Mouse (Mus musculus) neural tube, embryonic 11.5 days (tissue): ENCODE measurements around the gene Psapl1. TPM values are rescaled to one million over a fixed set of nuclear protein-coding genes. Genes with fewer than 3 reads are reported as not detected.

Source experiments
- ATAC-seq: fragments of 200-750 bp; cut with Nextera tagmentation; 2 replicates; pipeline ENCODE4 v1.8.0; 2017; ENCODE audit warnings: moderate number of reproducible peaks, mild to moderate bottlenecking, moderate TSS enrichment, moderate library complexity; ENCODE audit not compliant: insufficient read depth, low FRiP score, low TSS enrichment
- DNase-seq: peaks from one replicate; pipeline ENCODE4 v3.0.0-alpha.2; 2015; ENCODE audit warnings: low spot score
- H3K27ac ChIP-seq: fragments of 300-500 bp; sonication (generic); 2 replicates; pipeline ENCODE4 v1.5.1; 2014; ENCODE audit warnings: low read depth, mild to moderate bottlenecking, low read length
- H3K27me3 ChIP-seq: fragments of 300-500 bp; sonication (generic); 2 replicates; pipeline ENCODE4 v1.6.1; 2014; ENCODE audit warnings: mild to moderate bottlenecking, low read length, mixed read lengths; ENCODE audit not compliant: control insufficient read depth, insufficient read depth
- H3K36me3 ChIP-seq: fragments of 300-500 bp; sonication (generic); 2 replicates; pipeline ENCODE4 v1.6.1; 2014; ENCODE audit warnings: mild to moderate bottlenecking, low read length, moderate library complexity, mixed read lengths; ENCODE audit not compliant: control insufficient read depth, insufficient read depth
- H3K4me1 ChIP-seq: fragments of 300-500 bp; sonication (generic); 2 replicates; pipeline ENCODE4 v1.6.1; 2014; ENCODE audit warnings: low read length, mixed read lengths; ENCODE audit not compliant: control insufficient read depth, insufficient read depth
- H3K4me2 ChIP-seq: fragments of 300-500 bp; sonication (generic); 2 replicates; pipeline ENCODE4 v1.6.1; 2014; ENCODE audit warnings: low read depth, mild to moderate bottlenecking, moderate library complexity
- H3K4me3 ChIP-seq: fragments of 300-500 bp; sonication (generic); 2 replicates; pipeline ENCODE4 v1.5.1; 2014; ENCODE audit warnings: low read depth, low read length
- H3K9ac ChIP-seq: fragments of 300-500 bp; sonication (generic); 2 replicates; pipeline ENCODE4 v1.6.1; 2014; ENCODE audit warnings: mild to moderate bottlenecking, low read length
- H3K9me3 ChIP-seq: fragments of 300-500 bp; sonication (generic); 2 replicates; pipeline ENCODE4 v1.6.1; 2016; ENCODE audit warnings: low read length; ENCODE audit not compliant: control insufficient read depth
- WGBS: fragments of 180-500 bp; shearing (Covaris S2); extraction: QIAGEN DNeasy Blood & Tissue Kit; methylation state at CpG from one replicate; pipeline ENCODE4 v1.1.7; 2014; 5-methylcytosine and 5-hydroxymethylcytosine counted together
- polyA plus RNA-seq: library from polyadenylated mRNA; unstranded; fragments of >200 nt; fragmentation: Nextera tagmentation; extraction: Ambion mirVana; gene quantifications from 2 replicates; pipeline ENCODE4 v1.2.1, GENCODE M21; 2014

The Psapl1 gene
- polyA plus RNA-seq, 1 experiment from 2014 or later: 0.12 TPM

DNA sequence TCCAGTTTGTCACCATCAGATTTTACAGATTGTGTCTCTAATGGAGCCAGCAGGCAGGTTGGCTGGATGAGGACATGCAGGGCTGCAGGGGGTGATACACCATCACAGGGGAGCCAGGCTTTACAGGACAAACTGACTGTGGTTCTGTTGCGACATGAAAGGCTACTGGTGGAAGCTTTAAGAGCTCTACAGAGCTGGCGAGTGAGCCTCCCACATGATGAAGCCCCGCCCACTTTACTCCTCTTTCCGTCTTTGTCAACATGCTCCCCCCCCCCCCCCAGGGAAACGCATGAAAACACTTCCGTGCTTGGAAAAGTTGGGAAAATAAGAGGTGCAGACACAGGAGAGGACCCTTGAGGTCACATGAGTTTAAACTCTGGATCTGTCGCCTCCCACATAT, 25.6 kb upstream of the Psapl1 start:
- Histone ChIP-seq H3K4me1 (peaks cover 8% of the 10 kb centered on the region), H3K4me2 (no peak overlapping the region), H3K36me3 (no peaks in the 10 kb centered on the region), H3K4me3 (no peak overlapping the region), H3K27ac (no peak overlapping the region), H3K9me3 (no peaks in the 10 kb centered on the region), H3K9ac (no peak overlapping the region), H3K27me3 (no peaks in the 10 kb centered on the region)
- WGBS: 61% methylated on average over 7 of the region's 7 CpGs
- DNase-seq (no peak), ATAC-seq (no peak)

DNA sequence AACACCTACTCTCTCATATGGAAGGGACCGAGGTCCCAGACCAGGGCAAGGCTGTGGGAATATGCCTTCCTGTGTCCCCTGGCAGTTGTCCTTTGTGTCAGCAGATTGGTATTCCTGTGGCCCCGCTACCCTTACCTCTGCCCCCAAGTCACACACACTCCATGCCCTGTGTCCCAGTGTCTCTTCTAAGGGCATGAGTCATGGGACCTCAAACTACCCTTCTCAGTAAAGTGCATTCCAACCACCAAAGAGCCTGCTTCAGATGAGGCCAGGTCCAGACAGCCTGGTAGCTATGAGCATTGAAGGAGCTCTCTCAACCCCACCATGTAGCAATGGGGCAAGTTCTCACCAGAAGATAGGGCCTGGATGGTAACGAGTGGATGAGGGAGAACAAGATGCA, 25.0 kb upstream of the Psapl1 start:
- DNase-seq: no peak
- no peak for ATAC-seq
- Histone ChIP-seq H3K4me1 (peaks cover 8% of the 10 kb centered on the region), H3K9me3 (no peaks in the 10 kb centered on the region), H3K4me3 (no peak overlapping the region), H3K36me3 (no peaks in the 10 kb centered on the region), H3K9ac (no peak overlapping the region), H3K27ac (no peak overlapping the region), H3K27me3 (no peaks in the 10 kb centered on the region), H3K4me2 (no peak overlapping the region)
- 84% methylated on average over 3 of the region's 3 CpGs for WGBS

DNA sequence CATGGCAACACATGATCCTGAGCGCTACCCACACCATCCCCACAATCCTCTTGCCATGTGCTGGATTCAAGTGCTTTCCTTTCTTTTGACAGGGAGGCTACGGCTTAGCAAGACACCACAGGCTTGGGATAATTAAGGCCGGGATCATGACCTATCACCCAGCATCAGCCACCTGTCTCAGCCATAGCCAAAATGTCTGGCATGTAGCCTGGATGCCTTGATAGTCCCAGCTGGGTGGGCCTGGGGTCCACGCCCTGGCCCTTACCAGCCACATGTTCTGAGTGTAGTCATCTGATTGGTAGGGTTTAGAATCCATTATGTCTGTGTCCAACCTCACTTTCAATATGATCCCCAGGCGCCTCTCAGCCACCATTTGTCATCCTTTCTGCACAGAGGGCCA, 24.1 kb upstream of the Psapl1 start:
- Histone ChIP-seq H3K4me3 (no peak overlapping the region), H3K9ac (no peak overlapping the region), H3K27ac (no peak overlapping the region), H3K27me3 (no peaks in the 10 kb centered on the region), H3K4me1 (peaks cover 8% of the 10 kb centered on the region), H3K4me2 (no peak overlapping the region), H3K36me3 (no peaks in the 10 kb centered on the region), H3K9me3 (no peaks in the 10 kb centered on the region)
- DNase-seq (no peak), ATAC-seq (no peak)
- 82% methylated on average over 5 of the region's 5 CpGs for WGBS

DNA sequence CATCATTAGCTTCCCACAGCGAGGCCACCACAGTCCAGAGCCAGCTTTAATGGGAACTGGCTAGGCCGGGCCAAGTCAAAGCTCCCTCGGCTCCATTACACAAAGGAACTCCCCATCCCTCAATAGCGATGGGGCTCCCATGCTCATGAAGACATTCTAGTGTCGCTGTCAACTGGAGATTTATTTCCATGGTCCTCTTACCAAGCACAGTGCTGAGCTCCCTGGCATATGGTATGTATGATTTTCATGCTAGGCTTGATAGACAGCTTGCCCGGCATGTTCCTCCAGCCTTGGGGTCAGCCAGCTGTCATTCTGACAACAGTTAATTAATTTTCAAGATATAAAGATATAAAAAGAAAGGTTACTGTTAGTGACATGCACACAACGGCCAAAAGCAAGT, 21.5 kb upstream of the Psapl1 start:
- Histone ChIP-seq H3K36me3 (no peaks in the 10 kb centered on the region), H3K4me2 (no peak overlapping the region), H3K9ac (no peak overlapping the region), H3K4me3 (no peak overlapping the region), H3K27ac (no peak overlapping the region), H3K9me3 (no peaks in the 10 kb centered on the region), H3K4me1 (no peaks in the 10 kb centered on the region), H3K27me3 (no peaks in the 10 kb centered on the region)
- 72% methylated on average over 7 of the region's 7 CpGs for WGBS
- DNase-seq (no peak), ATAC-seq (no peak)

GRCm38 (mm10) chr5:36186294-36187053, 17.3 kb upstream of the Psapl1 start:
- no peak for DNase-seq
- WGBS: 72% methylated on average over 8 of the region's 8 CpGs
- Histone ChIP-seq H3K36me3 (no peaks in the 10 kb centered on the region), H3K27me3 (no peaks in the 10 kb centered on the region), H3K27ac (no peak overlapping the region), H3K9ac (no peak overlapping the region), H3K4me1 (0 out of 2 replicates have a peak, but pooled peaks cover 3% of the 10 kb centered on the region), H3K9me3 (no peaks in the 10 kb centered on the region), H3K4me3 (no peak overlapping the region), H3K4me2 (no peak overlapping the region)
- ATAC-seq: no peak

DNA sequence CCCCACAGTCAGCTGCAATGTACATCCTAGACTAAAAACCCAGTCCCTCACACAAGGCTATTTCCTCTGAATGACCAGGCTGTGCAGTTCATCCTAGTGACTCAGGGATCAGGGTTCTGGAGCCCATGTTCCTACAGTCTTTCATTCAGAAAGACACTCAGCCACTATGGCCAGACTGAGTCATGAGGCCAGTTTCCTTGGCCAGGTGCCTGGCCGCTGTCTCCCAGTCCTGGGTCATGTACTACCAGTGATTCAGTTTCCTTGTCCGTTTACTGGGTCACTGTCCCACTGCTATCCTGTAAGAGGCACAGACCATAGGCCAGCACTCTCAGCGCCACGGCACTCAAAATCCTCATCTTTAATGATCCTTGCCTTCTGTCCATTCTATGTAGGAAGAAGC, 15.5 kb upstream of the Psapl1 start:
- H3K27me3 ChIP-seq: no peaks in the 10 kb centered on the region
- no peak overlapping the region for H3K4me2 ChIP-seq
- H3K9ac ChIP-seq: no peak overlapping the region
- WGBS: 85% methylated on average over 4 of the region's 4 CpGs
- H3K4me1 ChIP-seq: 0 out of 2 replicates have a peak, but pooled peaks cover 3% of the 10 kb centered on the region
- DNase-seq: no peak
- H3K9me3 ChIP-seq: no peaks in the 10 kb centered on the region
- ATAC-seq: no peak
- H3K4me3 ChIP-seq: no peak overlapping the region
- H3K27ac ChIP-seq: no peak overlapping the region
- H3K36me3 ChIP-seq: no peaks in the 10 kb centered on the region

DNA sequence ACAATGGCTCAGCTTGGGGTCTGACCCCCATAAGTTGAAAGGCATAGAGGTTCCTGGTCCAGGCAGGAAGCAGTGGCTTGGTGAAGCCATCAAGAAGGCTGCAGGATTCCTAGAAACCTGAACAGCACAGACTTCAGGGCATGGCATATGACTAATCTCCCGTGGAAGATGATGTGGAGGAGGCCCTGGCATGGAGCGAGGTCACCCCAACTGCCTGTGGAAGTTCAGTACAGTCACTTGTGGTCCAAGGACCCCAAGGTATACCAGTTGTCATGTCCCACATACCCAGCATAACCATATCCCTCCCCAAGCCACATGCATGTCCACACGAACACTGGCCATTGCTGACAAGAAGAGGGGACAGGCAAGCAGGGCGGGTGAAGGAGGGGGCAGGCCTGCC, 12.5 kb upstream of the Psapl1 start:
- H3K9ac ChIP-seq: no peak overlapping the region
- peaks cover 12% of the 10 kb centered on the region for H3K4me1 ChIP-seq
- H3K36me3 ChIP-seq: no peaks in the 10 kb centered on the region
- H3K9me3 ChIP-seq: no peaks in the 10 kb centered on the region
- ATAC-seq (no peak), DNase-seq (no peak)
- no peak overlapping the region for H3K27ac ChIP-seq
- H3K4me3 ChIP-seq: no peak overlapping the region
- no peak overlapping the region for H3K4me2 ChIP-seq
- H3K27me3 ChIP-seq: no peaks in the 10 kb centered on the region
- WGBS: 80% methylated on average over 4 of the region's 4 CpGs

DNA sequence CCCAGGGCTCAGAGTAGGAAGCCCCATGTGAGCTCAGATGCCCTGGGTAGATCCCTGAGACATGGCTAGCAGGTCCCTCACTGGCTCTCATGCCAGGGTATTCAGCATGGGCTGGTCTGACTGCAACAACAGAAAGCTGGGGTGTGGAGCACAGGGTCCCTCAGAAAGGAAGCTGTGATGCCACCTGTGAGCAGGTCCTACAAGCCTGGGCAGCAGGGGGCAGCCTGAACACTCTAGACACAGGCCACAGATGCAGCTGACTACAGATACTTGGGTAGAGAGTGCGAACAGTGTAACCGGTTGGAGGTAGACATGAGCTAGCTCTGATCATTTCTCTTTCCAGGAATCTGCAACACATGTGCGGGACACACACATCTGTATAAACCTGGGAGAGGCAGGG, 11.9 kb upstream of the Psapl1 start:
- no peak for DNase-seq
- H3K9me3 ChIP-seq: no peaks in the 10 kb centered on the region

GRCm38 (mm10) chr5:36192677-36193076, 11.1 kb upstream of the Psapl1 start:
- 82% methylated on average over 2 of the region's 2 CpGs for WGBS
- no peak overlapping the region for H3K27ac ChIP-seq
- no peak for ATAC-seq

More for the DNA sequence above, 11.9 kb upstream of the Psapl1 start:
- no peaks in the 10 kb centered on the region for H3K27me3 ChIP-seq
- no peak overlapping the region for H3K4me2 ChIP-seq
- no peak overlapping the region for H3K9ac ChIP-seq
- H3K36me3 ChIP-seq: no peaks in the 10 kb centered on the region
- H3K4me1 ChIP-seq: peaks cover 12% of the 10 kb centered on the region
- H3K27ac ChIP-seq: no peak overlapping the region
- 91% methylated on average over 3 of the region's 3 CpGs for WGBS
- H3K4me3 ChIP-seq: no peak overlapping the region
- no peak for ATAC-seq

More at GRCm38 (mm10) chr5:36192677-36193076, 11.1 kb upstream of the Psapl1 start:
- H3K4me1 ChIP-seq: peaks cover 12% of the 10 kb centered on the region
- DNase-seq: no peak
- H3K4me2 ChIP-seq: no peak overlapping the region
- H3K27me3 ChIP-seq: no peaks in the 10 kb centered on the region
- no peak overlapping the region for H3K9ac ChIP-seq
- H3K9me3 ChIP-seq: no peaks in the 10 kb centered on the region
- no peaks in the 10 kb centered on the region for H3K36me3 ChIP-seq
- H3K4me3 ChIP-seq: no peak overlapping the region
